Mouse (Mus musculus): Measurements from ENCODE around the gene Mapk8ip1.

Mapk8ip1 gene

GRCm38 (mm10) chr2:92401091-92401561 is at the start of gene Mapk8ip1:
Gene Mapk8ip1, minus strand, starts transcription at chr2:92401263.
- DNase-seq (ENCODE audit: low spot score): peak; percentile 75

GRCm38 (mm10) chr2:92447121-92447740 is 46.2 kb upstream of the Mapk8ip1 start:
- DNase-seq (ENCODE audit: low spot score): no peak

GRCm38 (mm10) chr2:92446656-92447055 is 45.6 kb upstream of the Mapk8ip1 start:
- DNase-seq (ENCODE audit: low spot score): no peak

- peak; percentile 46 for DNase-seq (ENCODE audit: low spot score)
These were observed 44.8 kb upstream of the Mapk8ip1 start for GRCm38 (mm10) chr2:92445890-92446289.

GRCm38 (mm10) chr2:92444376-92444775 is 43.3 kb upstream of the Mapk8ip1 start:
- no peak for DNase-seq (ENCODE audit: low spot score)

- no peak for DNase-seq (ENCODE audit: low spot score)
These were observed 42.2 kb upstream of the Mapk8ip1 start for GRCm38 (mm10) chr2:92443313-92443712.

GRCm38 (mm10) chr2:92442419-92443001 is 41.4 kb upstream of the Mapk8ip1 start:
- DNase-seq (ENCODE audit: low spot score): no peak

- DNase-seq (ENCODE audit: low spot score): no peak
These were observed 39.4 kb upstream of the Mapk8ip1 start for GRCm38 (mm10) chr2:92440432-92440831.

GRCm38 (mm10) chr2:92438567-92438966 is 37.5 kb upstream of the Mapk8ip1 start:
- DNase-seq (ENCODE audit: low spot score): no peak

GRCm38 (mm10) chr2:92437875-92438274 is 36.8 kb upstream of the Mapk8ip1 start:
- peak; percentile 96 for DNase-seq (ENCODE audit: low spot score)

- no peak for DNase-seq (ENCODE audit: low spot score)
These were observed 36.3 kb upstream of the Mapk8ip1 start for GRCm38 (mm10) chr2:92437366-92437765.

GRCm38 (mm10) chr2:92435023-92435422 is 34.0 kb upstream of the Mapk8ip1 start:
- no peak for DNase-seq (ENCODE audit: low spot score)

GRCm38 (mm10) chr2:92434375-92434745 is 33.3 kb upstream of the Mapk8ip1 start:
- no peak for DNase-seq (ENCODE audit: low spot score)

GRCm38 (mm10) chr2:92433578-92434374 is 32.7 kb upstream of the Mapk8ip1 start, which contains the start of gene Cry2:
Gene Cry2, minus strand, starts transcription at chr2:92434043.
- DNase-seq (ENCODE audit: low spot score): peak; percentile 99

GRCm38 (mm10) chr2:92432299-92433295 is 31.5 kb upstream of the Mapk8ip1 start:
- DNase-seq (ENCODE audit: low spot score): no peak

- DNase-seq (ENCODE audit: low spot score): no peak
These were observed 30.6 kb upstream of the Mapk8ip1 start for GRCm38 (mm10) chr2:92431611-92432179.

GRCm38 (mm10) chr2:92430723-92431541 is 29.9 kb upstream of the Mapk8ip1 start:
- DNase-seq (ENCODE audit: low spot score): peak; percentile 42

- no peak for DNase-seq (ENCODE audit: low spot score)
These were observed 29.0 kb upstream of the Mapk8ip1 start for GRCm38 (mm10) chr2:92430089-92430488.

- no peak for DNase-seq (ENCODE audit: low spot score)
These were observed 26.8 kb upstream of the Mapk8ip1 start for GRCm38 (mm10) chr2:92427882-92428281.

GRCm38 (mm10) chr2:92426426-92426825 is 25.4 kb upstream of the Mapk8ip1 start:
- no peak for DNase-seq (ENCODE audit: low spot score)

All from embryo, embryonic 10.5 days (tissue).